9 mouse cellular contexts compared by ENCODE assay signal in the genomic region with DNA sequence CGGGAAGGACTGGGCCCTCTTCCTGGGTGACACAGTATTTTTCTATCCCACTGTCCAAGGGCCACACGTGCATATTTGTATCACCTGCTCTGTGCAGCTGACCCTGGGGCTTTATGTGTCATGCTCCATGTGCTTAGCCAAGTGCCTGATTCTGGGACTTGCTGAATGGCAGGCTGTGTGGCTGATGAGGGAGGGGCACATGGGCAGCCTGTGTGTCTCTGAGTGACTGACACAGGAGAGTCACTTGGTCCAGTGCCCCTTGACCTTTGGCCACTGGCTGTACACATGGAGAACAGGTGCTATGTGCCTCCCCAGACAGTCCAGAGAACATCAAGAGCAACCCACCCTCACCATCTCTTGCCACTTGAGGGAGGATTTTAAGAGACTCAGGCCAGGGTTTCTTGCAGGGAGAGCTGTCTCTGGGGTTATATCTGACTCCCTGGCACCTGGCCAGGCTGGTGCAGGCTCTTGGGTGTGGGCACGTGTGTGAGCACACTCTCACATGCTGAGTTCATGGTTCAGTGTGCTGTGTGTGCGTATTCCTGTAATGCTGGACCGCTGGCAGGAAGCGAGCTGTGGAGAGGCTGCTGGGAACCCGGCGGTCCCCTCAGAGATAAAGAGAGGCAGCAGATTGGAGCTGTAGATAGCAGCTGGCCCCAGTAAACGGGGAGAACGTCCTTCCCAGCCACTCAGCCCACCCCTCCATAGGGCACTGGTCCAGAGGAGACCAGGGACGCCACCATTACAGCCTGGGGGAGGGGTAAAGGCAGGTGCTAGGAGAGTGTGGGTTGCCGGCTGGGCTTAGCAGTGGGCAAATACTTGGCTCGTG. TPM values are rescaled to one million over a fixed set of nuclear protein-coding genes. Genes with fewer than 3 reads are reported as not detected.
DNase-seq lines count a peak whose midpoint lies in the region; ATAC-seq lines count a peak whose summit lies in the region.
"Had no signal": no experiment of that assay in that cellular context is flagged by ENCODE, and none has a peak within 500 bp of the region (broad histone marks: within the 10 kb centered on the region; RNA-seq: fewer than 3 reads in every experiment).

No protein-coding gene starts in this region.

- peaks cover 44% of the 10 kb centered on the region for H3K4me1 ChIP-seq in embryonic facial prominence, embryonic 15.5 days
- H3K4me1 ChIP-seq in limb, embryonic 10.5 days = peaks cover 42% of the 10 kb centered on the region
- peaks cover 30% of the 10 kb centered on the region for H3K4me1 ChIP-seq in midbrain, embryonic 12.5 days

- H3K4me3 ChIP-seq in embryonic facial prominence, embryonic 15.5 days (replicated peaks) = no peak overlapping the region
- H3K4me3 ChIP-seq in limb, embryonic 10.5 days = no peak overlapping the region
- no peak overlapping the region for H3K4me3 ChIP-seq in midbrain, embryonic 12.5 days

- H3K9me3 ChIP-seq in embryonic facial prominence, embryonic 15.5 days (replicated peaks) = no peaks in the 10 kb centered on the region
- no peaks in the 10 kb centered on the region for H3K9me3 ChIP-seq in limb, embryonic 10.5 days (replicated peaks)
- H3K9me3 ChIP-seq in midbrain, embryonic 12.5 days = no peaks in the 10 kb centered on the region

- H3K27me3 ChIP-seq in embryonic facial prominence, embryonic 15.5 days = no peaks in the 10 kb centered on the region
- peaks cover 6% of the 10 kb centered on the region; the same call in 1 of the 2 replicates for H3K27me3 ChIP-seq in limb, embryonic 10.5 days (ENCODE audit: low read depth, poor library complexity, severe bottlenecking)
- H3K27me3 ChIP-seq in midbrain, embryonic 12.5 days = peaks cover 21% of the 10 kb centered on the region

- H3K9ac ChIP-seq in embryonic facial prominence, embryonic 15.5 days = no peak overlapping the region
- no peak overlapping the region for H3K9ac ChIP-seq in midbrain, embryonic 12.5 days (replicated peaks)

- H3K4me2 ChIP-seq in embryonic facial prominence, embryonic 15.5 days (replicated peaks) = peak overlapping the region; percentile 27; the same call in 1 of the 2 replicates
- no peak overlapping the region for H3K4me2 ChIP-seq in midbrain, embryonic 12.5 days (replicated peaks)

- ATAC-seq in embryonic facial prominence, embryonic 15.5 days (ENCODE audit: insufficient number of reproducible peaks, low FRiP score, low TSS enrichment, low read depth) = no peak
- 0 out of 2 replicates have a peak, but pooled peaks have one; percentile 38 for ATAC-seq in midbrain, embryonic 12.5 days (ENCODE audit: low FRiP score, low read depth)

- peak; percentile 34 for DNase-seq in adrenal gland, postnatal 25 days
- no peak for DNase-seq in adrenal gland, adult 18-20 months (ENCODE audit: low spot score in 2 of 2)
- DNase-seq in A20 (ENCODE audit: low read depth, low spot score) = peak; percentile 67
- peak; percentile 84 for DNase-seq in induced T-regulatory cell, adult 2 months (ENCODE audit: low read depth)
- DNase-seq in limb, embryonic 10.5 days (ENCODE audit: low spot score) = no peak
- peak; percentile 56 to 66 for DNase-seq in thymus, postnatal 10 days (ENCODE audit: low spot score in 2 of 2)

- 21% methylated on average over 13 of the region's 13 CpGs for WGBS in embryonic facial prominence, embryonic 15.5 days
- 43% methylated on average over 13 of the region's 13 CpGs for WGBS in limb, embryonic 10.5 days
- WGBS in midbrain, embryonic 12.5 days = 40% methylated on average over 13 of the region's 13 CpGs

- no peaks in the 10 kb centered on the region for H3K36me3 ChIP-seq in embryonic facial prominence, embryonic 15.5 days
- H3K36me3 ChIP-seq in limb, embryonic 10.5 days = no peaks in the 10 kb centered on the region
- H3K36me3 ChIP-seq in midbrain, embryonic 12.5 days = no peaks in the 10 kb centered on the region

- peak overlapping the region; percentile 66 for H3K27ac ChIP-seq in embryonic facial prominence, embryonic 15.5 days (replicated peaks)
- peak overlapping the region; percentile 57 for H3K27ac ChIP-seq in limb, embryonic 10.5 days
- H3K27ac ChIP-seq in midbrain, embryonic 12.5 days (replicated peaks) = peak overlapping the region; percentile 40; the same call in 1 of the 2 replicates

RNA-seq across cellular contexts. Expression of a gene that starts 4.8 kb away (rescaled TPM):
- 14.8 and 16.7 TPM in 2 replicates for total RNA-seq in adrenal gland, postnatal 25 days (2021)
- 10 to 100 TPM in 1 of 2 experiments, 1 to 10 TPM in 1; 9.4 to 13.0 TPM for total RNA-seq in adrenal gland, adult 18-20 months (2021)
- 4.7 and 4.9 TPM in 2 replicates for polyA plus RNA-seq in embryonic facial prominence, embryonic 15.5 days (2015; fragmentation: Nextera tagmentation; extraction: Ambion mirVana)
- polyA plus RNA-seq in limb, embryonic 10.5 days (2016; fragmentation: Nextera tagmentation; extraction: Ambion mirVana) = 2.4 and 3.3 TPM in 2 replicates
- polyA plus RNA-seq in midbrain, embryonic 12.5 days (2016; fragmentation: Nextera tagmentation; extraction: Ambion mirVana) = 3.1 and 3.2 TPM in 2 replicates

RNA-seq across cellular contexts. Expression of a gene that starts 17.6 kb away (rescaled TPM):
- not detected in 2 replicates for total RNA-seq in adrenal gland, postnatal 25 days (2021)
- total RNA-seq in adrenal gland, adult 18-20 months (2021) = not detected
- not detected in 2 replicates for polyA plus RNA-seq in embryonic facial prominence, embryonic 15.5 days (2015; fragmentation: Nextera tagmentation; extraction: Ambion mirVana)
- polyA plus RNA-seq in limb, embryonic 10.5 days (2016; fragmentation: Nextera tagmentation; extraction: Ambion mirVana) = not detected in 2 replicates
- polyA plus RNA-seq in midbrain, embryonic 12.5 days (2016; fragmentation: Nextera tagmentation; extraction: Ambion mirVana) = not detected in 2 replicates
- total RNA-seq: gastrocnemius, postnatal 4 days had no signal

RNA-seq across cellular contexts. Expression of a gene that starts 29.1 kb away (rescaled TPM):
- 5.2 and 8.5 TPM in 2 replicates for total RNA-seq in adrenal gland, postnatal 25 days (2021)
- total RNA-seq in adrenal gland, adult 18-20 months (2021) = 1 to 10 TPM in 1 of 2 experiments, under 1 TPM in 1; 0.61 to 1.2 TPM
- 225 and 239 TPM in 2 replicates for polyA plus RNA-seq in embryonic facial prominence, embryonic 15.5 days (2015; fragmentation: Nextera tagmentation; extraction: Ambion mirVana)
- polyA plus RNA-seq in limb, embryonic 10.5 days (2016; fragmentation: Nextera tagmentation; extraction: Ambion mirVana) = 395 and 434 TPM in 2 replicates
- polyA plus RNA-seq in midbrain, embryonic 12.5 days (2016; fragmentation: Nextera tagmentation; extraction: Ambion mirVana) = 228 and 237 TPM in 2 replicates

RNA-seq across cellular contexts. Expression of a gene that starts 52.2 kb away (rescaled TPM):
- 14.3 and 18.4 TPM in 2 replicates for total RNA-seq in adrenal gland, postnatal 25 days (2021)
- total RNA-seq in adrenal gland, adult 18-20 months (2021) = 1 to 10 TPM; 2.2 to 3.8 TPM
- polyA plus RNA-seq in embryonic facial prominence, embryonic 15.5 days (2015; fragmentation: Nextera tagmentation; extraction: Ambion mirVana) = 115 and 124 TPM in 2 replicates
- 170 and 183 TPM in 2 replicates for polyA plus RNA-seq in limb, embryonic 10.5 days (2016; fragmentation: Nextera tagmentation; extraction: Ambion mirVana)
- polyA plus RNA-seq in midbrain, embryonic 12.5 days (2016; fragmentation: Nextera tagmentation; extraction: Ambion mirVana) = 69.5 and 70.9 TPM in 2 replicates

RNA-seq across cellular contexts. Expression of a gene that starts 52.4 kb away (rescaled TPM):
- 10.1 and 13.2 TPM in 2 replicates for total RNA-seq in adrenal gland, postnatal 25 days (2021)
- total RNA-seq in adrenal gland, adult 18-20 months (2021) = 1 to 10 TPM; 4.7 to 6.1 TPM
- polyA plus RNA-seq in embryonic facial prominence, embryonic 15.5 days (2015; fragmentation: Nextera tagmentation; extraction: Ambion mirVana) = 5.3 and 5.8 TPM in 2 replicates
- polyA plus RNA-seq in limb, embryonic 10.5 days (2016; fragmentation: Nextera tagmentation; extraction: Ambion mirVana) = 2.4 and 3.3 TPM in 2 replicates
- polyA plus RNA-seq in midbrain, embryonic 12.5 days (2016; fragmentation: Nextera tagmentation; extraction: Ambion mirVana) = 4.4 and 4.7 TPM in 2 replicates

Comparison
In these comparisons a context has a peak if more than half of its experiments do, and no peak if none do; other contexts are left out.
1. DNase-seq: peak in adrenal gland, postnatal 25 days (single experiment), A20 (single experiment), induced T-regulatory cell, adult 2 months (single experiment) and thymus, postnatal 10 days (2 of 2); none in adrenal gland, adult 18-20 months (0 of 2) and limb, embryonic 10.5 days (single experiment).
2. Peak in every context shown above with its lines, with median percentiles within 50 percentile points of each other: H3K27ac ChIP-seq.